Mouse (Mus musculus) right cerebral cortex, postnatal 14 days (tissue): ENCODE measurements around the gene Dse.
"Not testable (repeated sequence)": the region's sequence is repeated elsewhere in the genome, so short reads cannot be mapped to it uniquely, and the experiment has no call there.

ENCODE experiments used
- DNase-seq: peaks from one replicate; pipeline ENCODE4 v3.0.0; 2022

Dse gene

GRCm38 (mm10) chr10:34207503-34207850 lies at the start of gene Dse:
Dse (minus strand) TSS chr10:34207715.
- DNase-seq = peak; percentile 9

GRCm38 (mm10) chr10:34252833-34253232 lies 45.3 kb upstream of the Dse start:
- not testable (repeated sequence) for DNase-seq

GRCm38 (mm10) chr10:34249594-34249993 lies 42.1 kb upstream of the Dse start:
- no peak for DNase-seq

GRCm38 (mm10) chr10:34247757-34248156 lies 40.2 kb upstream of the Dse start:
- no peak for DNase-seq

GRCm38 (mm10) chr10:34246106-34246505 lies 38.6 kb upstream of the Dse start:
- no peak for DNase-seq

- no peak for DNase-seq
Measured at GRCm38 (mm10) chr10:34244745-34245144, 37.2 kb upstream of the Dse start.

- DNase-seq = no peak
Measured at GRCm38 (mm10) chr10:34238536-34238935, 31.0 kb upstream of the Dse start.

GRCm38 (mm10) chr10:34236569-34236968 lies 29.1 kb upstream of the Dse start:
- no peak for DNase-seq

GRCm38 (mm10) chr10:34235384-34235783 lies 27.9 kb upstream of the Dse start:
- peak; percentile 4 for DNase-seq

GRCm38 (mm10) chr10:34233931-34234745 lies 26.6 kb upstream of the Dse start:
- no peak for DNase-seq

- no peak for DNase-seq
Measured at GRCm38 (mm10) chr10:34233418-34233817, 25.9 kb upstream of the Dse start.

GRCm38 (mm10) chr10:34230121-34230675 lies 22.7 kb upstream of the Dse start:
- no peak for DNase-seq

GRCm38 (mm10) chr10:34229491-34229890 lies 22.0 kb upstream of the Dse start:
- no peak for DNase-seq

- DNase-seq = no peak
Measured at GRCm38 (mm10) chr10:34223660-34224059, 16.1 kb upstream of the Dse start.

- DNase-seq = no peak
Measured at GRCm38 (mm10) chr10:34221909-34222620, 14.6 kb upstream of the Dse start.

GRCm38 (mm10) chr10:34218191-34218590 lies 10.7 kb upstream of the Dse start:
- no peak for DNase-seq

GRCm38 (mm10) chr10:34215667-34216066 lies 8.2 kb upstream of the Dse start:
- no peak for DNase-seq

GRCm38 (mm10) chr10:34209951-34210350 lies 2.4 kb upstream of the Dse start:
- DNase-seq = no peak

- DNase-seq = no peak
Measured at GRCm38 (mm10) chr10:34208031-34208430, 516 bp upstream of the Dse start.

GRCm38 (mm10) chr10:34206783-34207502 lies 572 bp downstream of the Dse start:
- DNase-seq = peak; percentile 53

GRCm38 (mm10) chr10:34206436-34206782 lies 1.1 kb downstream of the Dse start:
- peak; percentile 28 for DNase-seq

GRCm38 (mm10) chr10:34205825-34206224 lies 1.7 kb downstream of the Dse start:
- DNase-seq = no peak

- DNase-seq = no peak
Measured at GRCm38 (mm10) chr10:34200689-34201088, 6.8 kb downstream of the Dse start.
